Mouse (Mus musculus) left cerebral cortex, postnatal 14 days (tissue): Measurements from ENCODE around the gene Gm20388. TPM values are rescaled to one million over a fixed set of nuclear protein-coding genes. Genes with fewer than 3 reads are reported as not detected.

Experiments
- DNase-seq, 2 experiments: peaks; one replicate each; pipeline ENCODE4 v3.0.0; 2021 to 2022; ENCODE audit warnings: low spot score in 2 of 2, mixed read lengths in 1 of 2
- intact Hi-C: fragments of 180-260 bp; cut with DNase I; formaldehyde crosslinking; loops from one replicate; pipeline ENCODE4 v1.15.1; 2025
- total RNA-seq, 2 experiments: library from RNA; stranded (reverse); gene quantifications; 2 replicates each; pipeline ENCODE4 v1.2.3; 2021

Gene Gm20388
- total RNA-seq, 2 experiments from 2014 or later = 2.8 to 7.3 TPM

- no peak for DNase-seq
Measured at GRCm38 (mm10) chr8:121706956-121707355, 1796.3 kb downstream of the Gm20388 start.

GRCm38 (mm10) chr8:121708406-121708805, 1797.8 kb downstream of the Gm20388 start:
- intact Hi-C loops = no loop called here
- DNase-seq = no peak

More at GRCm38 (mm10) chr8:121706956-121707355, 1796.3 kb downstream of the Gm20388 start:
- intact Hi-C loops = no loop called here

GRCm38 (mm10) chr8:121717502-121717901, 1806.9 kb downstream of the Gm20388 start:
- intact Hi-C loops = loop anchor here (5.0 kb wide), 1 partner anchor 115 kb away; no protein-coding TSS in a partner anchor
- no peak for DNase-seq

- peak; percentile 96 to 97 for DNase-seq
- intact Hi-C loops = loop anchor here (5.0 kb wide), 1 partner anchor 114 kb away; no protein-coding TSS in a partner anchor
Measured at GRCm38 (mm10) chr8:121717982-121718425, 1807.4 kb downstream of the Gm20388 start.

GRCm38 (mm10) chr8:121718925-121719324, 1808.3 kb downstream of the Gm20388 start:
- no peak for DNase-seq

GRCm38 (mm10) chr8:121721072-121721471, 1810.4 kb downstream of the Gm20388 start:
- intact Hi-C loops = no loop called here
- no peak for DNase-seq

More at GRCm38 (mm10) chr8:121718925-121719324, 1808.3 kb downstream of the Gm20388 start:
- intact Hi-C loops = loop anchor here (5.0 kb wide), 1 partner anchor 113 kb away; no protein-coding TSS in a partner anchor

GRCm38 (mm10) chr8:121723846-121724245, 1813.2 kb downstream of the Gm20388 start:
- no peak for DNase-seq
- intact Hi-C loops = no loop called here

GRCm38 (mm10) chr8:121727164-121727563, 1816.5 kb downstream of the Gm20388 start:
- no peak for DNase-seq
- intact Hi-C loops = no loop called here

- intact Hi-C loops = no loop called here
- no peak for DNase-seq
Measured at GRCm38 (mm10) chr8:121729323-121729722, 1818.7 kb downstream of the Gm20388 start, which contains the start of gene Jph3. TSS of gene Jph3 (plus strand) at chr8:121729623.

- no peak for DNase-seq
- intact Hi-C loops = loop anchor here (5.0 kb wide), 1 partner anchor 43 kb away; no protein-coding TSS in a partner anchor
Measured at GRCm38 (mm10) chr8:121729754-121730153, 1819.1 kb downstream of the Gm20388 start.

- intact Hi-C loops = loop anchor here (5.0 kb wide), 1 partner anchor 42 kb away; no protein-coding TSS in a partner anchor
- DNase-seq = peak in 1 of 2 experiments; percentile 52
Measured at GRCm38 (mm10) chr8:121730170-121730569, 1819.5 kb downstream of the Gm20388 start.

- DNase-seq = no peak
- intact Hi-C loops = loop anchor here (5.0 kb wide), 1 partner anchor 42 kb away; no protein-coding TSS in a partner anchor
Measured at GRCm38 (mm10) chr8:121730646-121731045, 1820.0 kb downstream of the Gm20388 start.

- intact Hi-C loops = loop anchor here (5.0 kb wide), 1 partner anchor 41 kb away; no protein-coding TSS in a partner anchor
- no peak for DNase-seq
Measured at GRCm38 (mm10) chr8:121731060-121731459, 1820.4 kb downstream of the Gm20388 start.

GRCm38 (mm10) chr8:121731471-121732333, 1821.1 kb downstream of the Gm20388 start:
- intact Hi-C loops = loop anchor here (5.0 kb wide), 1 partner anchor 41 kb away; no protein-coding TSS in a partner anchor
- DNase-seq = peak; percentile 67 to 86

- intact Hi-C loops = loop anchor here (5.0 kb wide), 1 partner anchor 40 kb away; no protein-coding TSS in a partner anchor
- no peak for DNase-seq
Measured at GRCm38 (mm10) chr8:121732334-121732665, 1821.7 kb downstream of the Gm20388 start.

- peak; percentile 65 to 72 for DNase-seq
- intact Hi-C loops = loop anchor here (5.0 kb wide), 1 partner anchor 38 kb away; no protein-coding TSS in a partner anchor
Measured at GRCm38 (mm10) chr8:121734262-121734661, 1823.6 kb downstream of the Gm20388 start.

GRCm38 (mm10) chr8:121736236-121736635, 1825.6 kb downstream of the Gm20388 start:
- no peak for DNase-seq
- intact Hi-C loops = no loop called here

GRCm38 (mm10) chr8:121740721-121741120, 1830.1 kb downstream of the Gm20388 start:
- intact Hi-C loops = no loop called here
- no peak for DNase-seq

GRCm38 (mm10) chr8:121749501-121749900, 1838.9 kb downstream of the Gm20388 start:
- DNase-seq = no peak
- intact Hi-C loops = no loop called here

- DNase-seq = no peak
- intact Hi-C loops = no loop called here
Measured at GRCm38 (mm10) chr8:121750512-121750911, 1839.9 kb downstream of the Gm20388 start.
